Mouse (Mus musculus): ENCODE results near the gene Gramd1c. TPM values are rescaled to one million over a fixed set of nuclear protein-coding genes. Genes with fewer than 3 reads are reported as not detected.

The Gramd1c gene
- 6.3 and 10.4 TPM in 2 replicates for polyA plus RNA-seq (2014; fragmentation: Nextera tagmentation; extraction: Ambion mirVana)

DNA sequence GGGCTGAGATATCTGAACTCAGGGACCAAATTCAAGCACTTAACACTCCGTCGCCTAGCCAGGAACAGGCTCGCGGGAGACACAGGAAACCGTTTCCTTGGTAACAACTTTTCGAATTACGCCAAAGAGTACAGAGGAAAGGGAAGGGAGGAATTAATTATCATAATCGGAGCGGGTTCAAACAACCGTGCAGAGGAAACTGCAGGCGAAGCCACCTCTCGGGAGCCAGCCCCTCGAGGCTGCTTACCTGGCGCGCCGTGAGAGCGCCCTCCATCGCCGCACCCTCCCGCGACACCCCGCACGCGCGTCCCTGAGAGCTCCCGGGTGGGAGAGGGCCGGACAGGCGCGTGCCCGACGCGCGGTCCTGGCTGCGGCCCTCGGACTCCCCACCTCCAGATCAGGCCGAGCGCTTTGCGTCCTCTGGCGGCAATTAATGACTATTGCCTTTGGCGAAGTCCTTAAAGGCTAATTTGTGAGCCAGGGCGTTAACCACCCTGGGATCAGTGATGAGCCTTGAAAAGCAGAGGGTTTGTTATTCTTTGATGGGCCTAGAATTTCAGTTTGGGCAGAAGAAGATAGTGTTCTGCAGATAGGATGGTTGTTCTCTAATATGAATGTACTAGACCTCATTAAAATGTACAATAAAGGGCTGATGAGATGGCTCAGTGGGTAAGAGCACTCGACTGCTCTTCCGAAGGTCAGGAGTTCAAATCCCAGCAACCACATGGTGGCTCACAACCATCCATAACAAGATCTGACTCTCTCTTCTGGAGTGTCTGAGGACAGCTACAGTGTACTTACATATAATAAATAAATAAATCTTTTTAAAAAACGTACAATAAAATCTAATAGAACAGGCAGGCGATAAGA lies at the start of gene Gramd1c:
Gramd1c (minus strand) TSS at position 321 of the 870 bp plus-strand sequence.
- Histone ChIP-seq H3K27me3 (ENCODE audit: control insufficient read depth, insufficient read depth, low read length) (no peaks in the 10 kb centered on the region), H3K4me3 (ENCODE audit: low read depth, low read length) (peak within 1 kb of the TSS; percentile 60), H3K9me3 (replicated peaks; ENCODE audit: control insufficient read depth, low read length) (no peaks in the 10 kb centered on the region), H3K36me3 (ENCODE audit: control insufficient read depth, insufficient read depth, low read length) (no peaks in the 10 kb centered on the region), H3K4me1 (ENCODE audit: control insufficient read depth, insufficient read depth, low read length) (no peaks in the 10 kb centered on the region), H3K27ac (ENCODE audit: low read depth, low read length) (no peak within 1 kb of the TSS), H3K4me2 (peak within 1 kb of the TSS; percentile 66), H3K9ac (ENCODE audit: low read depth, low read length) (peak within 1 kb of the TSS; percentile 74)
- peak; percentile 69 for ATAC-seq (replicated peaks; ENCODE audit: insufficient number of reproducible peaks, low FRiP score, low TSS enrichment)
- WGBS (ENCODE audit: insufficient replicate concordance) = 7% methylated on average over 45 of the region's 45 CpGs

DNA sequence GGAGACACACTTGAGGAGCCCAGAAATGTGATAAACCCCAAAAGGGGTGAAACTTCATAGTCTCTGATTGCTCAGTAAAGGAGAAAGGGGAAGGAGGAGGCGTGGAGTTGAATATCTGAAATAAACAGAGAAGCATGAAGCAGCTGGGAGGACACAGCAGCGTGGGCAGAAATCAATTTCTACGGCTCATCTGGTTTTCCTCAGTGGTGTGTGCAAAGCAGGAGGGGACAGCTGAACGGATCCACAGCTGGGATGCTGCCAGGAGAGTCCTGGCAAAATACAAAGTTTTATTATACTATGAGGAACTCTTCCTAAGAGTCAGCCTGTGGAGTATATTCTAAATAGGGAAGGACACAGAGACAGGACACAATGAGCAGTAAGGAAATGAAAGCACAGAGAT lies 45.9 kb upstream of the Gramd1c start:
- no peak overlapping the region for H3K27ac ChIP-seq (ENCODE audit: low read depth, low read length)
- H3K4me2 ChIP-seq = no peak overlapping the region
- H3K36me3 ChIP-seq (ENCODE audit: control insufficient read depth, insufficient read depth, low read length) = peaks cover 12% of the 10 kb centered on the region
- no peaks in the 10 kb centered on the region for H3K4me1 ChIP-seq (ENCODE audit: control insufficient read depth, insufficient read depth, low read length)
- H3K27me3 ChIP-seq (ENCODE audit: control insufficient read depth, insufficient read depth, low read length) = no peaks in the 10 kb centered on the region
- no peak overlapping the region for H3K4me3 ChIP-seq (ENCODE audit: low read depth, low read length)
- no peaks in the 10 kb centered on the region for H3K9me3 ChIP-seq (replicated peaks; ENCODE audit: control insufficient read depth, low read length)
- WGBS (ENCODE audit: insufficient replicate concordance) = 79% methylated on average over 4 of the region's 4 CpGs
- ATAC-seq (replicated peaks; ENCODE audit: insufficient number of reproducible peaks, low FRiP score, low TSS enrichment) = no peak
- H3K9ac ChIP-seq (ENCODE audit: low read depth, low read length) = no peak overlapping the region

DNA sequence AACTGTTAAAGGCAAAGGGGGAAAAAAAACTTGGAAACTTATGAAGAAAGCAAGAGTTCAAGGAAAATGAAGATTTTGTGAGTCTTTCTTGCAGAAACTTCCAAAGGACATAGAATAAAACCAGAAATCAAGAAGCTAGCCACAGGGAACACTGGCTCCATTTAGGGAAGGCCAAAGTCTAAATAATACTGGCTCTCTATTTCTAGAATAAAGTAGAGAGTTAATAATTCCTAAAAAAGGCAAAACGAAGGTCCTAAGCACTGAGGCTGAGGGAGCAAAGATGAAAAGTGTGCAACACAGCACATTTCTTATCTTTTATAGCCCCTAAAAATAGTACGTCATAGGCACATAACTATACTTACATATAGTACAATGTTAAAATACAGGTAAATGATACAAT lies 42.1 kb upstream of the Gramd1c start:
- 87% methylated on average over 2 of the region's 2 CpGs for WGBS (ENCODE audit: insufficient replicate concordance)
- Histone ChIP-seq H3K27me3 (ENCODE audit: control insufficient read depth, insufficient read depth, low read length) (no peaks in the 10 kb centered on the region), H3K4me1 (ENCODE audit: control insufficient read depth, insufficient read depth, low read length) (no peaks in the 10 kb centered on the region), H3K36me3 (ENCODE audit: control insufficient read depth, insufficient read depth, low read length) (peaks cover 24% of the 10 kb centered on the region), H3K9ac (ENCODE audit: low read depth, low read length) (no peak overlapping the region), H3K27ac (ENCODE audit: low read depth, low read length) (no peak overlapping the region), H3K4me3 (ENCODE audit: low read depth, low read length) (no peak overlapping the region), H3K4me2 (no peak overlapping the region), H3K9me3 (replicated peaks; ENCODE audit: control insufficient read depth, low read length) (no peaks in the 10 kb centered on the region)
- ATAC-seq (replicated peaks; ENCODE audit: insufficient number of reproducible peaks, low FRiP score, low TSS enrichment) = no peak

DNA sequence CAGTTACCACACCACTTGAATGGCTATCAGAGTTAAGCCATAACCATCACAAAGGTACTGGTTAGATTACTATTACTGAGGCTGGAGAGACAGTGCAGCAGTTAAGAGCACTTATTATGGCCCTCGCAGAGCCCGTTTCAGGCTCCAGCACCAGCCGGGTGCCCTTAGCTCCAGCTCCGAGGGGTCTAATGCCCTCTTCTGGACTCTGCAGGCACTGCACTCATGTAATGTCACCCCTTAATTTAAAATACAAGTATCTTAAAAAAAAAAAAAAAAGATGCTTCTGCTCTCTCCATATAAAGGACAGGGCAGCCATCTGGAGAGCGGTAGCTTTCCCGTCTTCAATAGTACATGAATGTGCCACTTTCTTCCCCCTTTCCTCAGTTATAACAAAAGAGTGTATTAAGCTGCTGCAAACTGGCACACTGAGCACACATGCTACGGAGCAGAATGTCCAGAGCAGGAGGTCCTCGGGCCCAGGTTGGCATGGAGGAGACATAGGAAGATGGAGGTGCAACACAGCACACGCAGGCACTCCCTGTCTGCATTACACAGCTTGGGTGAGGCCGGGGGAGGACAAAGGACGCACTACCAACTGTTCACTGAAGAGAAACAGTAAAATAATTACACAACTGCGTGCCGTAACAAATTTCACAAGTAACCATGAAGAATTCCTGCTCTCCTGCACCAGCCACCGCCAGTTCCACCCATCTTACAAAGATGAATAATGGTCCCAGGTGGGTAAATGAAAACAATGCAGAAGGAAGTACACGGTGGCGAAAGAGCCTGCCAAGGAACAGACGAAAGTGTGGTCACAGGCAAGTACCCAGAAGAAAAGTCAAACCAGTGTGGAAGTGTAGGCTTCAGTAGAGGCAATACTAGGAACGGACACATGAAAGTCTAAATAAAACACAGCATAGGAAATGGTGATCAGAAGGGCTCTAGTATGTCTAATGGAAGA lies 40.9 kb upstream of the Gramd1c start:
- no peaks in the 10 kb centered on the region for H3K9me3 ChIP-seq (replicated peaks; ENCODE audit: control insufficient read depth, low read length)
- peaks cover 29% of the 10 kb centered on the region for H3K36me3 ChIP-seq (ENCODE audit: control insufficient read depth, insufficient read depth, low read length)
- 88% methylated on average over 18 of the region's 18 CpGs for WGBS (ENCODE audit: insufficient replicate concordance)

DNA sequence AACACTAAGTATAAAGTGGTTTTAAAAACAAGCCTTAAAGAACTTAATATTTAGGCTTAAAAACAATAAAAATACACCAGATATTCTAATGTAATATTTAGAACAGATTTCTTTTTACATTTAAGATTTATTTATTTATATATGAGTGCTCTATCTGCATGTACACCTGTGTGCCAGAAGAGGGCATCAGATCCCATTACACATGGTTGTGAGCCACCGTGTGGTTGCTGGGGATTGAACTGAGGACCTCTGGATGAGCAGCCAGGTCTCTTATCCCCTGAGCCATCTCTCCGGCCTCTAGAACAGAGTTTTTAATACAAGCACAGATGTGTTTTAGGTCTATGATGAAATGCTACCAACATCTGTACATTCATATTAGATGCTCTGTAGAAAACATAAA lies 39.8 kb upstream of the Gramd1c start:
- Histone ChIP-seq H3K4me2 (no peak overlapping the region), H3K36me3 (ENCODE audit: control insufficient read depth, insufficient read depth, low read length) (peaks cover 35% of the 10 kb centered on the region), H3K9me3 (replicated peaks; ENCODE audit: control insufficient read depth, low read length) (no peaks in the 10 kb centered on the region), H3K4me3 (ENCODE audit: low read depth, low read length) (no peak overlapping the region), H3K4me1 (ENCODE audit: control insufficient read depth, insufficient read depth, low read length) (no peaks in the 10 kb centered on the region), H3K9ac (ENCODE audit: low read depth, low read length) (no peak overlapping the region), H3K27ac (ENCODE audit: low read depth, low read length) (no peak overlapping the region), H3K27me3 (ENCODE audit: control insufficient read depth, insufficient read depth, low read length) (no peaks in the 10 kb centered on the region)
- no peak for ATAC-seq (replicated peaks; ENCODE audit: insufficient number of reproducible peaks, low FRiP score, low TSS enrichment)
- WGBS (ENCODE audit: insufficient replicate concordance) = 84% methylated on average over 2 of the region's 2 CpGs

More for the DNA sequence above, 40.9 kb upstream of the Gramd1c start:
- H3K4me2 ChIP-seq = no peak overlapping the region
- no peak overlapping the region for H3K27ac ChIP-seq (ENCODE audit: low read depth, low read length)
- ATAC-seq (replicated peaks; ENCODE audit: insufficient number of reproducible peaks, low FRiP score, low TSS enrichment) = no peak
- H3K27me3 ChIP-seq (ENCODE audit: control insufficient read depth, insufficient read depth, low read length) = no peaks in the 10 kb centered on the region
- H3K4me3 ChIP-seq (ENCODE audit: low read depth, low read length) = no peak overlapping the region
- no peaks in the 10 kb centered on the region for H3K4me1 ChIP-seq (ENCODE audit: control insufficient read depth, insufficient read depth, low read length)
- no peak overlapping the region for H3K9ac ChIP-seq (ENCODE audit: low read depth, low read length)

DNA sequence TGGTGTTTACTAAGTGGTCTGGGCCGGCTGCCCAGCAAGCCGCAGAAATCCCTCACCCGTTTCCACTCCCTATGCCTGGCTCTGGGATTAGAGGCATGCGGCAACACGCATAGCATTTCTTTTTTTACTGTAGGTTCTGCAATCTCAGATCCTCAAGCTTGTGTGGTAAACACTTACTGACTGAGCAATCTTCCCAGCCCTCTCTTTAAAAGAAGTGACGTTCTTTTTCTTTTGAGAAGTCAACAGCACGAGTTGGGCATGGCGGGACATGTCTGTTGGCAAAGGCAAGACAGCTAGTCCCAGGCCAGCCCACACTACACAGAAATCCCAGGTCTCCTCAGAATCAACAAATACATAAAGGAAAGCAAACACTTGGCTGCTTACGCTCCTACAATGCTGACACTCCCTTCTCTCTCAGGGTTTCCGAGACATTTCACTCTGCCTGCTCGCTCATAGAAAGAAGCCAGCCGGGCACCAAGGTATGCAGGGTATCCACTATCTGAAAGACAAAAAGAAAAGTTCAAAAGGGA lies 38.1 kb upstream of the Gramd1c start:
- H3K4me2 ChIP-seq = no peak overlapping the region
- no peak overlapping the region for H3K9ac ChIP-seq (ENCODE audit: low read depth, low read length)
- no peak overlapping the region for H3K4me3 ChIP-seq (ENCODE audit: low read depth, low read length)
- H3K27ac ChIP-seq (ENCODE audit: low read depth, low read length) = no peak overlapping the region
- 93% methylated on average over 12 of the region's 12 CpGs for WGBS (ENCODE audit: insufficient replicate concordance)
- no peaks in the 10 kb centered on the region for H3K9me3 ChIP-seq (replicated peaks; ENCODE audit: control insufficient read depth, low read length)
- no peak for ATAC-seq (replicated peaks; ENCODE audit: insufficient number of reproducible peaks, low FRiP score, low TSS enrichment)
- H3K27me3 ChIP-seq (ENCODE audit: control insufficient read depth, insufficient read depth, low read length) = no peaks in the 10 kb centered on the region
- peaks cover 28% of the 10 kb centered on the region for H3K36me3 ChIP-seq (ENCODE audit: control insufficient read depth, insufficient read depth, low read length)
- no peaks in the 10 kb centered on the region for H3K4me1 ChIP-seq (ENCODE audit: control insufficient read depth, insufficient read depth, low read length)

DNA sequence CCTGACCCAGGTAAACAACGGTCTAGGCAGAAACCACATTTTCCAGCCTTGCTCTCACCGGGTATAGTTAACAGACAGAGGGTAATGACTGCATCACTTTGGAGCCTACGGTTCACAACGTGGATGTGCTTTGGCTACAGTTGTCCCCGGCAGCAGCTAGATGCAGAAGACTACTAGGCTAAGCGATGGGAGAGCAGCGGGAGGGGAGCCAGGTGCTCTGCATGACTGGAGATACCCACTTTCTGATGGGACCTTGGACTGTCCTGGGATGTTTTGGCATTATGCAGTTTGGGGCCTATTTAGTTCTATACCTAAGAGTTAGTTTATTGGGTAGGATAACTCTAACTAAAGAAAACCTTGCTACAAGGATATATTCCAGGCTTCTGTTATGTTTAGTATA lies 36.2 kb upstream of the Gramd1c start:
- no peaks in the 10 kb centered on the region for H3K27me3 ChIP-seq (ENCODE audit: control insufficient read depth, insufficient read depth, low read length)
- no peak overlapping the region for H3K9ac ChIP-seq (ENCODE audit: low read depth, low read length)
- H3K9me3 ChIP-seq (replicated peaks; ENCODE audit: control insufficient read depth, low read length) = no peaks in the 10 kb centered on the region
- no peak overlapping the region for H3K4me3 ChIP-seq (ENCODE audit: low read depth, low read length)
- H3K27ac ChIP-seq (ENCODE audit: low read depth, low read length) = no peak overlapping the region
- no peak overlapping the region for H3K4me2 ChIP-seq
- ATAC-seq (replicated peaks; ENCODE audit: insufficient number of reproducible peaks, low FRiP score, low TSS enrichment) = no peak
- 89% methylated on average over 7 of the region's 7 CpGs for WGBS (ENCODE audit: insufficient replicate concordance)
- H3K36me3 ChIP-seq (ENCODE audit: control insufficient read depth, insufficient read depth, low read length) = peaks cover 28% of the 10 kb centered on the region
- H3K4me1 ChIP-seq (ENCODE audit: control insufficient read depth, insufficient read depth, low read length) = no peaks in the 10 kb centered on the region

DNA sequence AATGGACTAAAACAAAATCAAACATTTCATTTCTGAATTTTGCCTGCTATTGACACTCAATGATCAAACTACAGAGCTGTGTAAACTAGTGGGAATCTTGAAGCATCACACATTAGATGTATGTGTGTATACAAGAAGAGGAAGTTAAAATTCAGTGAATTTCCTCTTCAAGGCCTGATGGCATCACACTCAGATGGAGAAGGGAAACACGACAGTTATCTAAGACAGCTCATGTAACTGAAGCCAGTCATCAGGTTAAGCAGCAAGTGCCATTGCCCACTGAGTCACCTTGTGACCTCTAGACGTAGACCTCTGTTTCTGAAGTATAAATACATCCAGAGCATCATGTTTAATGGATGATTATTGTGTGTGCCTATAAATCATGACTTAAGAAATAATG lies 24.5 kb upstream of the Gramd1c start:
- ATAC-seq (replicated peaks; ENCODE audit: insufficient number of reproducible peaks, low FRiP score, low TSS enrichment) = no peak
- WGBS (ENCODE audit: insufficient replicate concordance) = 68% methylated on average over 2 of the region's 2 CpGs
- no peak overlapping the region for H3K9ac ChIP-seq (ENCODE audit: low read depth, low read length)
- no peak overlapping the region for H3K4me3 ChIP-seq (ENCODE audit: low read depth, low read length)
- H3K9me3 ChIP-seq (replicated peaks; ENCODE audit: control insufficient read depth, low read length) = no peaks in the 10 kb centered on the region
- no peaks in the 10 kb centered on the region for H3K27me3 ChIP-seq (ENCODE audit: control insufficient read depth, insufficient read depth, low read length)
- H3K4me1 ChIP-seq (ENCODE audit: control insufficient read depth, insufficient read depth, low read length) = no peaks in the 10 kb centered on the region
- no peak overlapping the region for H3K27ac ChIP-seq (ENCODE audit: low read depth, low read length)
- H3K4me2 ChIP-seq = no peak overlapping the region
- H3K36me3 ChIP-seq (ENCODE audit: control insufficient read depth, insufficient read depth, low read length) = peaks cover 8% of the 10 kb centered on the region

All from heart, embryonic 11.5 days (tissue).